Mouse (Mus musculus): ENCODE results near the gene Leap2.

DNA sequence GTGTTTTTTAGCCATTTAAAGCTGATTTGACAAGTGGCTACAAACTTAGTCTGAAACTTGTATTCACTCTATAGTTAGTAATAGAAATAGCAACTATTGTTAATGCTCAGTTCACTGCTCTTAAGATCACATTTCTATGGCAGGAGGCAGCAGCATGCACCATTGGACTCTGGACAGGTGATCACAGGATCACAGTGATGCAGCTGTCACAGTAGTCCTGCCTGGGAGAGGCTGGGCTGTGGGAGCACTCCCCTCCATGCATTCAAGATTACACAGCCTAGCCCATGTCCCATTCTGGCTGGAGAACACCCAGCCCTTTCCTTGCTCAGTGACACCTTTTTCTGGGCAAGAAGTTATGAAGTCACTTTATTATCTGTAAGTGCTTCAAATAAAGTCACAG lies 4.9 kb downstream of the Leap2 start:
- TF ChIP-seq GATA1 (IDR thresholded peaks at IDR 0.05; ENCODE audit: borderline replicate concordance, low read length) (no peak), FLI1 (IDR thresholded peaks at IDR 0.05; ENCODE audit: low read length) (no peak)
